Mouse (Mus musculus) inflammation-experienced regulatory T-cells, adult 6 months (primary cell): ENCODE data around the gene Mrgprh. TPM values are rescaled to one million over a fixed set of nuclear protein-coding genes. Genes with fewer than 3 reads are reported as not detected.
"Not testable (repeated sequence)": the region's sequence is repeated elsewhere in the genome, so short reads cannot be mapped to it uniquely, and the experiment has no call there.

Experiments used
- ATAC-seq: one replicate; pipeline ENCODE4 v1.8.0; 2017
- polyA plus RNA-seq, 3 experiments: library from polyadenylated mRNA; unstranded; fragments of 100-300 nt; shearing (Covaris generic); gene quantifications; one replicate each; pipeline ENCODE4 v1.2.1; 2017

Mrgprh gene
- polyA plus RNA-seq, 3 experiments from 2014 or later: not detected

- ATAC-seq: no peak
These were observed 7.2 kb upstream of the Mrgprh start for GRCm38 (mm10) chr17:12868640-12869039.

GRCm38 (mm10) chr17:12872275-12873028 lies 3.4 kb upstream of the Mrgprh start:
- ATAC-seq: no peak

- ATAC-seq: peak; percentile 86
These were observed 4.3 kb downstream of the Mrgprh start for GRCm38 (mm10) chr17:12880178-12880577.

GRCm38 (mm10) chr17:12881216-12881615 lies 5.4 kb downstream of the Mrgprh start:
- ATAC-seq: no peak

- peak; percentile 100 for ATAC-seq
These were observed 10.8 kb downstream of the Mrgprh start for GRCm38 (mm10) chr17:12886620-12887019.

- ATAC-seq: no peak
These were observed 11.4 kb downstream of the Mrgprh start for GRCm38 (mm10) chr17:12887021-12887775.

- ATAC-seq: no peak
These were observed 15.2 kb downstream of the Mrgprh start for GRCm38 (mm10) chr17:12891054-12891453.

GRCm38 (mm10) chr17:12892033-12892432 lies 16.2 kb downstream of the Mrgprh start:
- ATAC-seq: peak; percentile 48

- ATAC-seq: no peak
These were observed 21.8 kb downstream of the Mrgprh start for GRCm38 (mm10) chr17:12897674-12898073.

GRCm38 (mm10) chr17:12898607-12899006 lies 22.8 kb downstream of the Mrgprh start:
- not testable (repeated sequence) for ATAC-seq

GRCm38 (mm10) chr17:12902291-12902690 lies 26.5 kb downstream of the Mrgprh start:
- ATAC-seq: no peak

GRCm38 (mm10) chr17:12903372-12904333 lies 27.8 kb downstream of the Mrgprh start:
- ATAC-seq: no peak

GRCm38 (mm10) chr17:12904349-12904748 lies 28.5 kb downstream of the Mrgprh start:
- ATAC-seq: no peak

GRCm38 (mm10) chr17:12905810-12906209 lies 30.0 kb downstream of the Mrgprh start:
- ATAC-seq: no peak

- no peak for ATAC-seq
These were observed 30.6 kb downstream of the Mrgprh start for GRCm38 (mm10) chr17:12906436-12906835.

GRCm38 (mm10) chr17:12909361-12910280 lies 33.8 kb downstream of the Mrgprh start, which contains the start of gene Pnldc1:
Gene Pnldc1 (minus strand): TSS chr17:12910230.
- ATAC-seq: no peak

- ATAC-seq: no peak
These were observed 34.6 kb downstream of the Mrgprh start for GRCm38 (mm10) chr17:12910391-12910790.

- ATAC-seq: peak; percentile 0
These were observed 39.6 kb downstream of the Mrgprh start, which contains the start of gene Tcp1 for GRCm38 (mm10) chr17:12915488-12915880. Gene Tcp1 (plus strand): TSS chr17:12915701.

- peak; percentile 94 for ATAC-seq
These were observed 40.2 kb downstream of the Mrgprh start, which contains the start of gene Mrpl18 for GRCm38 (mm10) chr17:12915881-12916583. Gene Mrpl18 (minus strand): TSS chr17:12916345.

GRCm38 (mm10) chr17:12916588-12917380 lies 41.0 kb downstream of the Mrgprh start:
- peak; percentile 37 for ATAC-seq
